Mouse (Mus musculus): ENCODE data around the gene Zfp322a. TPM values are rescaled to one million over a fixed set of nuclear protein-coding genes. Genes with fewer than 3 reads are reported as not detected.
A peak's percentile ranks its signal among the peaks of the same experiment; 100 is the strongest.
"Not testable (repeated sequence)": the region's sequence is repeated elsewhere in the genome, so short reads cannot be mapped to it uniquely, and the experiment has no call there.

Zfp322a gene
- polyA plus RNA-seq, 1 experiment from 2014 or later, result 40.2 TPM

GRCm38 (mm10) chr13:23400771-23401682, 32.0 kb upstream of the Zfp322a start:
- peaks cover 26% of the 10 kb centered on the region for H3K27me3 ChIP-seq (replicated peaks; ENCODE audit: control insufficient read depth, insufficient read depth, low read length)
- H3K4me1 ChIP-seq (ENCODE audit: control insufficient read depth, insufficient read depth, low read length), result no peaks in the 10 kb centered on the region
- H3K9ac ChIP-seq (ENCODE audit: low read depth, low read length), result no peak overlapping the region
- WGBS, result 6% methylated on average over 24 of the region's 24 CpGs
- DNase-seq (ENCODE audit: low spot score) (no peak), ATAC-seq (ENCODE audit: low read depth) (no peak)
- H3K27ac ChIP-seq (replicated peaks; ENCODE audit: low read depth, low read length), result no peak overlapping the region
- H3K36me3 ChIP-seq (ENCODE audit: control insufficient read depth, insufficient read depth, low read length), result no peaks in the 10 kb centered on the region
- 0 out of 2 replicates have a peak, but pooled peaks cover 3% of the 10 kb centered on the region for H3K9me3 ChIP-seq (ENCODE audit: control insufficient read depth, low read length)
- peak overlapping the region; percentile 38 for H3K4me3 ChIP-seq (ENCODE audit: low read depth, low read length)
- peak overlapping the region; percentile 57 for H3K4me2 ChIP-seq (ENCODE audit: low read depth, low read length)

- H3K27me3 ChIP-seq (replicated peaks; ENCODE audit: control insufficient read depth, insufficient read depth, low read length), result peaks cover 46% of the 10 kb centered on the region
- whole genome bisulfite sequencing, result 9% methylated on average over 14 of the region's 14 CpGs
- DNase-seq (ENCODE audit: low spot score); H3K36me3 ChIP-seq (ENCODE audit: control insufficient read depth, insufficient read depth, low read length); H3K4me1 ChIP-seq (ENCODE audit: control insufficient read depth, insufficient read depth, low read length); ATAC-seq (ENCODE audit: low read depth); H3K27ac ChIP-seq (replicated peaks; ENCODE audit: low read depth, low read length); H3K9ac ChIP-seq (ENCODE audit: low read depth, low read length); H3K9me3 ChIP-seq (ENCODE audit: control insufficient read depth, low read length): not testable (repeated sequence)
- peak overlapping the region; percentile 68; the same call in 1 of the 2 replicates for H3K4me2 ChIP-seq (ENCODE audit: low read depth, low read length)
- H3K4me3 ChIP-seq (ENCODE audit: low read depth, low read length), result peak overlapping the region; percentile 48
Observed at GRCm38 (mm10) chr13:23396913-23397312, 27.9 kb upstream of the Zfp322a start.

- DNase-seq (ENCODE audit: low spot score) (peak; percentile 27), ATAC-seq (ENCODE audit: low read depth) (no peak)
- Histone ChIP-seq H3K36me3 (ENCODE audit: control insufficient read depth, insufficient read depth, low read length) (no peaks in the 10 kb centered on the region), H3K4me3 (ENCODE audit: low read depth, low read length) (peak overlapping the region; percentile 48), H3K9me3 (ENCODE audit: control insufficient read depth, low read length) (0 out of 2 replicates have a peak, but pooled peaks cover under 1% of the 10 kb centered on the region), H3K4me2 (ENCODE audit: low read depth, low read length) (peak overlapping the region; percentile 68), H3K27ac (replicated peaks; ENCODE audit: low read depth, low read length) (no peak overlapping the region), H3K4me1 (ENCODE audit: control insufficient read depth, insufficient read depth, low read length) (no peaks in the 10 kb centered on the region), H3K27me3 (replicated peaks; ENCODE audit: control insufficient read depth, insufficient read depth, low read length) (peaks cover 46% of the 10 kb centered on the region), H3K9ac (ENCODE audit: low read depth, low read length) (peak overlapping the region; percentile 51)
- under 1% methylated on average over 31 of the region's 31 CpGs for WGBS
Observed at GRCm38 (mm10) chr13:23396246-23396703, 27.3 kb upstream of the Zfp322a start.

DNA sequence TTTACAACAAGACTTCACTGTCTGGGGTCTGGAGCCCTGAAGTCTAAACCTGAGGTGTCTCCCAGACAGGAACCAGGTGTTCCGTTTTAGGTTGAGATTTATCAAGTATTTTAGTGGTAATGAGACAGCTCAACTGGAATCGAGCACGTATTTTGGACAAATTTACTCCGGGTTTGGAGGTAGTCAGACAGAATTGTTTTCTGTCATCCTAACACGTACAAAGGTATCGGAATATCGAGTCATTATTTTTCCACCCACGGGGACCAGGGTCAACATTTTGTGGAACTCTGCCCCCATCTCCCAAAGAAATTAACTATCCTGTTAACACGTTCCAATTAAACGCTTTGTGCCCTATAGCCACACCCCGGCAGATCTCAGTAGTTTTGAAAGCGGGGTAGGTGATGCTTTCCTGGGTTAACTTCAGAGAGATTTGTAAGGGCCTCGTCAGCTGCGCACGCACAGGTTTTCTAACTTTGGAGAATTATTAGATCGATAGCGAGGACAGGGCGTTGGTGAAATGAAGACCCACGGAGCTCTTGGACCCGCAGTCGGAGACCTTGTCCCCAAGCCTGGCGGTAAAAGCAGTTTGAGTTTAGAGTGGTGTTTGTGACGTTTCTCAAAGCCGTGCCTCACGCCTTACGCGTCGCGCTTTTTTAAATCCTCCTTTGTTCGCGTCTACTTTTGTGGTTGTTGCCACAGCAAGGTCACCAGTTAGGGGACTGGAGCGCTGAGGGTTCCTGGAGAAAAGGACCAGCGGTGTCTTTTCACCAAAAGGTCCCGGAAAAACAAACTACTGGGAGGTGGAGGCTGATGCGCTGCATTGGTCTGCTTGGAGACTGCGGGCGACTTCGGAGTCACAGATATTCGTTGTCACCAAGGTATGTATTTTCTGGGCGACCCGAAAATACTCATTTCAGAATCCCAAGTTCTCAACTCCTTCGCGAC, 26.6 kb upstream of the Zfp322a start:
- Histone ChIP-seq H3K4me2 (ENCODE audit: low read depth, low read length) (peak overlapping the region; percentile 68), H3K36me3 (ENCODE audit: control insufficient read depth, insufficient read depth, low read length) (no peaks in the 10 kb centered on the region), H3K4me3 (ENCODE audit: low read depth, low read length) (peak overlapping the region; percentile 48), H3K4me1 (ENCODE audit: control insufficient read depth, insufficient read depth, low read length) (no peaks in the 10 kb centered on the region), H3K9ac (ENCODE audit: low read depth, low read length) (peak overlapping the region; percentile 51; the same call in 1 of the 2 replicates), H3K27ac (replicated peaks; ENCODE audit: low read depth, low read length) (no peak overlapping the region), H3K27me3 (replicated peaks; ENCODE audit: control insufficient read depth, insufficient read depth, low read length) (peaks cover 46% of the 10 kb centered on the region), H3K9me3 (ENCODE audit: control insufficient read depth, low read length) (no peaks in the 10 kb centered on the region)
- DNase-seq (ENCODE audit: low spot score), result peak; percentile 22
- no peak for ATAC-seq (ENCODE audit: low read depth)
- 3% methylated on average over 43 of the region's 43 CpGs for WGBS

- Histone ChIP-seq H3K9ac (ENCODE audit: low read depth, low read length) (no peak overlapping the region), H3K4me2 (ENCODE audit: low read depth, low read length) (no peak overlapping the region), H3K27me3 (replicated peaks; ENCODE audit: control insufficient read depth, insufficient read depth, low read length) (no peaks in the 10 kb centered on the region), H3K4me3 (ENCODE audit: low read depth, low read length) (no peak overlapping the region), H3K4me1 (ENCODE audit: control insufficient read depth, insufficient read depth, low read length) (no peaks in the 10 kb centered on the region), H3K36me3 (ENCODE audit: control insufficient read depth, insufficient read depth, low read length) (no peaks in the 10 kb centered on the region), H3K9me3 (ENCODE audit: control insufficient read depth, low read length) (no peaks in the 10 kb centered on the region), H3K27ac (replicated peaks; ENCODE audit: low read depth, low read length) (no peak overlapping the region)
- DNase-seq (ENCODE audit: low spot score) (no peak), ATAC-seq (ENCODE audit: low read depth) (no peak)
- WGBS, result 79% methylated on average over 1 of the region's 1 CpGs
Observed at GRCm38 (mm10) chr13:23387548-23387947, 18.5 kb upstream of the Zfp322a start.

DNA sequence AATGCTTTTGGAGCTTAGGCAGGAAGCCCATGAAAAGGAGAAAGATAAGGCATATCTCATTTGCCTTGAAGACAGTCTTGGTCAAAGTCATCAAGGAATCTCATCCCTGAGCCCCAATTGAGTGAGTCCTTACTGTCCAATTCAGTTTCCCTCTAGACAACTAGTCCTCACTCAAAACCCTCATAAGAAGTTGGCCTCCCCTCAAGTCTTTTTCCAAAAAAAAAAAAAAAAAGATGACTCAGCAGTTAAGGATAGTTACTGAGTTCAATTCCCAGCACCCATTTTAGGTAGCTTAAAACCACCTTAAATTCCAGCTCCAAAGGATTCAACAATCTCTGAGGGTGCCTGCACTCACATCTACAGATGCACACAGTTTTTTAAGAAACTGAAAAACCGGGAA, 14.1 kb upstream of the Zfp322a start:
- WGBS, result 68% methylated on average over 1 of the region's 1 CpGs
- Histone ChIP-seq H3K27ac (replicated peaks; ENCODE audit: low read depth, low read length) (no peak overlapping the region), H3K36me3 (ENCODE audit: control insufficient read depth, insufficient read depth, low read length) (no peaks in the 10 kb centered on the region), H3K9me3 (ENCODE audit: control insufficient read depth, low read length) (no peaks in the 10 kb centered on the region), H3K4me2 (ENCODE audit: low read depth, low read length) (no peak overlapping the region), H3K9ac (ENCODE audit: low read depth, low read length) (no peak overlapping the region), H3K4me3 (ENCODE audit: low read depth, low read length) (no peak overlapping the region), H3K4me1 (ENCODE audit: control insufficient read depth, insufficient read depth, low read length) (no peaks in the 10 kb centered on the region), H3K27me3 (replicated peaks; ENCODE audit: control insufficient read depth, insufficient read depth, low read length) (no peaks in the 10 kb centered on the region)
- DNase-seq (ENCODE audit: low spot score) (no peak), ATAC-seq (ENCODE audit: low read depth) (no peak)

DNA sequence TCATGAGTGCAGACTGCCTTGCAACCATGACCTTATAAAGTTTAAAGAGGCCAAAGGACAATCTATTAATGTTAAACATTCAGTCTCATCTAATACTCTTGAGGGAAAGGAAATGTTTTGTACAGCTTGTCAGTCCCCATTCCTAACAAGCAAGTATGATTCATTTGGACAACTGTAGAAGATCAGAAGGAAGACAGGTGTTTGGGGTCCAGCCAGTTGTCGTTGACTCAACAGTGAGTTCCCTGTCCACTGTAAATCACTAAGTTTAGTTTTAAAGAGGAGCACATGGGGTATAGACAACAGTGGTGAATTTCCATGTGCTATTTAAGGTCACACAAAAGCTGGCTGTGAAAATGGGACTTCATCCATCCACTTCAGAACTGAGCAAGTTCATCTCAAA, 3.4 kb upstream of the Zfp322a start:
- Histone ChIP-seq H3K9ac (ENCODE audit: low read depth, low read length) (no peak overlapping the region), H3K27ac (replicated peaks; ENCODE audit: low read depth, low read length) (no peak overlapping the region), H3K9me3 (ENCODE audit: control insufficient read depth, low read length) (no peaks in the 10 kb centered on the region), H3K4me2 (ENCODE audit: low read depth, low read length) (no peak overlapping the region), H3K4me1 (ENCODE audit: control insufficient read depth, insufficient read depth, low read length) (peaks cover 11% of the 10 kb centered on the region), H3K4me3 (ENCODE audit: low read depth, low read length) (no peak overlapping the region), H3K27me3 (replicated peaks; ENCODE audit: control insufficient read depth, insufficient read depth, low read length) (no peaks in the 10 kb centered on the region), H3K36me3 (ENCODE audit: control insufficient read depth, insufficient read depth, low read length) (no peaks in the 10 kb centered on the region)
- ATAC-seq (ENCODE audit: low read depth) (no peak), DNase-seq (ENCODE audit: low spot score) (peak; percentile 16)
- WGBS, result 64% methylated on average over 1 of the region's 1 CpGs

GRCm38 (mm10) chr13:23370075-23370474, 1.1 kb upstream of the Zfp322a start:
- Histone ChIP-seq H3K4me1 (ENCODE audit: control insufficient read depth, insufficient read depth, low read length) (peaks cover 18% of the 10 kb centered on the region), H3K4me3 (ENCODE audit: low read depth, low read length) (peak overlapping the region; percentile 86; the same call in 1 of the 2 replicates), H3K9ac (ENCODE audit: low read depth, low read length) (0 out of 2 replicates have a peak overlapping the region, but pooled peaks have one; percentile 87), H3K27me3 (replicated peaks; ENCODE audit: control insufficient read depth, insufficient read depth, low read length) (no peaks in the 10 kb centered on the region), H3K4me2 (ENCODE audit: low read depth, low read length) (peak overlapping the region; percentile 68), H3K36me3 (ENCODE audit: control insufficient read depth, insufficient read depth, low read length) (peaks cover 4% of the 10 kb centered on the region), H3K27ac (replicated peaks; ENCODE audit: low read depth, low read length) (no peak overlapping the region), H3K9me3 (ENCODE audit: control insufficient read depth, low read length) (no peaks in the 10 kb centered on the region)
- ATAC-seq (ENCODE audit: low read depth) (no peak), DNase-seq (ENCODE audit: low spot score) (no peak)
- 92% methylated on average over 4 of the region's 4 CpGs for WGBS

Data from embryonic facial prominence, embryonic 14.5 days (tissue).